Mouse (Mus musculus) hindbrain, embryonic 13.5 days (tissue): ENCODE data around the gene Myl7. TPM values are rescaled to one million over a fixed set of nuclear protein-coding genes. Genes with fewer than 3 reads are reported as not detected.

Source experiments
- ATAC-seq: fragments of 200-750 bp; cut with Nextera tagmentation; 2 replicates; pipeline ENCODE4 v1.8.0; 2017; ENCODE audit warnings: moderate TSS enrichment; ENCODE audit not compliant: low FRiP score
- H3K27ac ChIP-seq: fragments of 300-500 bp; sonication (generic); 2 replicates; pipeline ENCODE4 v1.5.1; 2015; ENCODE audit warnings: inconsistent platforms, mild to moderate bottlenecking, moderate library complexity
- H3K27me3 ChIP-seq: fragments of 300-500 bp; sonication (generic); 2 replicates; pipeline ENCODE4 v1.6.1; 2015; ENCODE audit warnings: mild to moderate bottlenecking, inconsistent platforms
- H3K36me3 ChIP-seq: fragments of 300-500 bp; sonication (generic); 2 replicates; pipeline ENCODE4 v1.6.1; 2015; ENCODE audit warnings: mild to moderate bottlenecking, inconsistent platforms
- H3K4me1 ChIP-seq: fragments of 300-500 bp; sonication (generic); replicated peaks from 2 replicates; pipeline ENCODE4 v1.6.1; 2015; ENCODE audit warnings: inconsistent platforms
- H3K4me2 ChIP-seq: fragments of 300-500 bp; sonication (generic); 2 replicates; pipeline ENCODE4 v1.6.1; 2015; ENCODE audit warnings: inconsistent platforms, mild to moderate bottlenecking, moderate library complexity
- H3K4me3 ChIP-seq: fragments of 300-500 bp; sonication (generic); 2 replicates; pipeline ENCODE4 v1.5.1; 2015; ENCODE audit warnings: mild to moderate bottlenecking, inconsistent platforms
- H3K9ac ChIP-seq: fragments of 300-500 bp; sonication (generic); 2 replicates; pipeline ENCODE4 v1.6.1; 2015; ENCODE audit warnings: mild to moderate bottlenecking, inconsistent platforms
- H3K9me3 ChIP-seq: fragments of 300-500 bp; sonication (generic); 2 replicates; pipeline ENCODE4 v1.6.1; 2016; ENCODE audit warnings: inconsistent platforms
- WGBS: fragments of 180-500 bp; shearing (Covaris S2); methylation state at CpG from one replicate; pipeline ENCODE4 v1.1.7; 2015; 5-methylcytosine and 5-hydroxymethylcytosine counted together
- polyA plus RNA-seq: library from polyadenylated mRNA; unstranded; fragments of >200 nt; fragmentation: Nextera tagmentation; extraction: Ambion mirVana; gene quantifications from 2 replicates; pipeline ENCODE4 v1.2.1, GENCODE M21; 2015

Gene Myl7
- polyA plus RNA-seq, 1 experiment from 2014 or later: 1.9 TPM

DNA sequence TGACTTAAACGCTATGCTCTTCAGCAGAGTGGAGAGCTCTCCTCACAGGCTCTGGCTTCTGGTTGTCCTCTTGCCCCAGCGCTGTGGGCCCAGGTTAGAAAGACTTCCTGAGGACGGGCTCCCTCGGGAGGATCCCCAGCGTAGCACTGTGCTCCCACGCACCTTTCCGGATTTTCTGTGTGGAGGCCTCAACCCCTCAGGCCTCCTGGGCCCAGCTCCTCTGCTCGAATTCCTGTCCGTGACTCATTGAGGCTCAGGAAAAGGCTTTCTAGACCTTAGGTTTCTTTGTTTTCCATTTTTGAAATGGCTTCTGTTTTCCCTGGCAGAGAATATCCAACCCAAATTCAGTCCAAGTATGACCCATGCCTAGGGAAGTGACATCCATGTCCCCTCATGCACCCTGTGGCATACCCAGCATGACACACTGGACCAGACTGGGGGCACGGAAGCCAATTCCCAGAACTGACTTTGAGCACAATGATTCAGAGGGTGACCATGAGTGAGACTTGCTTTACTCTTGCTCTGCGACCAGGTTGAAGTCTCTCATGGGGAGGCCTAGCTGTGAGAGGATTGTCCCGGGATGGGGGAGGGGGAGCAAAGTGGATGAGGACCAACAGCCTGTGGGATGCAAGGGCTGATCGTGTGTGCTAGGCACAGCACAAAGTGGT lies 38.6 kb downstream of the Myl7 start:
- WGBS: 87% methylated on average over 13 of the region's 13 CpGs

DNA sequence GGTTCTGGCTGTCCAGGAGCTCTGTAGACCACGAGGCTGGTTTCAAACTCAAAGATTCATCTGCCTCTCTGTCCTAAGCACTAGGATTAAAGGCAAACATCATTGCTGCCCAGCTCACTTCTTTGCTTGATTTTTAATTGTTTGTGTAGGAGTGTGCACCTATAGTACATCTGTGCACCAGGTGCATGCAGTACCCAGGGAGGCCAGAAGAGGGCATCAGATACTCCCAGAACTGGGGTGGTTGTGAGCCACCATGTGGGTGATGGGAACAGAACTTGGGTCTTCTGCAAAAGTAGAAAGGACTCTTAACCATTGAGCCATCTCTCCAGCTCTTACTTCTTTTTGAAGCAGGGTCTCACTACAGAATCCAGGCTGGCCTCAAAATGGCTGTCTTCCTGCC lies 39.9 kb downstream of the Myl7 start:
- Histone ChIP-seq H3K9ac (no peak overlapping the region), H3K36me3 (no peaks in the 10 kb centered on the region), H3K4me2 (no peak overlapping the region), H3K27me3 (peaks cover 46% of the 10 kb centered on the region), H3K9me3 (no peaks in the 10 kb centered on the region), H3K27ac (no peak overlapping the region), H3K4me3 (no peak overlapping the region), H3K4me1 (peaks cover 23% of the 10 kb centered on the region)
- ATAC-seq: no peak
- 82% methylated on average over 1 of the region's 1 CpGs for WGBS

More for the DNA sequence above, 38.6 kb downstream of the Myl7 start:
- no peak overlapping the region for H3K27ac ChIP-seq
- no peak overlapping the region for H3K9ac ChIP-seq
- no peak overlapping the region for H3K4me3 ChIP-seq
- no peaks in the 10 kb centered on the region for H3K9me3 ChIP-seq
- no peak for ATAC-seq
- peaks cover 53% of the 10 kb centered on the region for H3K27me3 ChIP-seq
- H3K4me1 ChIP-seq: peaks cover 23% of the 10 kb centered on the region
- H3K36me3 ChIP-seq: no peaks in the 10 kb centered on the region
- H3K4me2 ChIP-seq: no peak overlapping the region

DNA sequence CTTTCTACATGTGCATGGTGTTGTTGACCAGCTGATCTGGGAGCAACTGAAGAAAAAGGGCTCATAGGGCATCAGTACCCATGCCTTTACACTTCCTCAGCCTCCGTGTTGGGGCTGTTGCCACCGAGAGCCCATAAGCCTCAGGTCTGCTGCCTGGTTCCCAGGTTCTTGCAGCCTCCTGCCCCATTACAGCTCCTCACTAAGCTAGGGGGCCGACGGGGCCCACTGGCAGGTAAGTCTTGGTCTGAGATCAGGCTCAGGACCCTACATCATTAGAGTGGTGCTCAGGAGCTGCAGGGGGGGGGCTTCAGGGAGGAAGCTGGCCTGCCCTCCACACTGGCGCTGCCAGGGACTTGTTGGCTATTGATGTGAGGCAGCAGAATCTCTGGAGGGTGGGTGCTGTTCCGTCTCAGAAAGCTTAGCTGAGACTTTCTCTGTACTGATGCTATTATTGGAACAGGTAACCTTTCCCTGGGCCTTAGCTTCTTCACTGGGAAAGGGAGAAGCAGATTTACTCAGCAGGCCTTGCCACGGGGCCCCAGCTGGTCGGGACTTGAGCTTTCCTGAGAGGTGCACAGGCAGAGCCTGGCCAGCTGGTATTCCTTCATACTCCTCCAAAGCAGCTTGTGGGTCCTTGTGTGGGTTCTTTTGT lies 42.0 kb downstream of the Myl7 start:
- Histone ChIP-seq H3K9me3 (no peaks in the 10 kb centered on the region), H3K27me3 (peaks cover 24% of the 10 kb centered on the region), H3K27ac (no peak overlapping the region), H3K4me3 (no peak overlapping the region), H3K9ac (no peak overlapping the region), H3K4me1 (peaks cover 10% of the 10 kb centered on the region), H3K4me2 (no peak overlapping the region), H3K36me3 (no peaks in the 10 kb centered on the region)
- ATAC-seq: no peak
- 81% methylated on average over 8 of the region's 8 CpGs for WGBS

DNA sequence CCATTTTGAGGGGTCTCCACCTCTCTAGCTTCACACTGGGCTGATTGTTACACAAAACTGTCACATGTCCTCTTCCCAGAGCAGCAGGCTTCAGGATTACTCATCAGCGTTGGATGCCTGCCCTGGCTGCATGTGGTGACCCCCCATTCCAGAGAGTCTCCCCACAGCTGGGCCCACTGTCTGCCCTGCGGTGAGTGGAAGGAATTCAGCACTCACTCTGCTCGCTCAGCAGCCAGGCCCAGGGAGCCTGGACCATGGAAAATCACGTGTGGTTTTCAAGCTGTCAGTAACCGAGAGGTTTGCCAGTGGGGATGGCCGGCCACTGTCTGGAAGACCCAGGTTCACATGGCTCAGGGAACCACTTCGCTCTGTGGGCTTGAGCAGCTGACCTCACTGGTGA lies 42.7 kb downstream of the Myl7 start:
- ATAC-seq: no peak
- Histone ChIP-seq H3K36me3 (no peaks in the 10 kb centered on the region), H3K9me3 (no peaks in the 10 kb centered on the region), H3K27me3 (peaks cover 17% of the 10 kb centered on the region), H3K27ac (no peak overlapping the region), H3K4me3 (no peak overlapping the region), H3K4me1 (peaks cover 6% of the 10 kb centered on the region; the same call in 1 of the 2 replicates), H3K4me2 (no peak overlapping the region), H3K9ac (no peak overlapping the region)
- 36% methylated on average over 7 of the region's 7 CpGs for WGBS

DNA sequence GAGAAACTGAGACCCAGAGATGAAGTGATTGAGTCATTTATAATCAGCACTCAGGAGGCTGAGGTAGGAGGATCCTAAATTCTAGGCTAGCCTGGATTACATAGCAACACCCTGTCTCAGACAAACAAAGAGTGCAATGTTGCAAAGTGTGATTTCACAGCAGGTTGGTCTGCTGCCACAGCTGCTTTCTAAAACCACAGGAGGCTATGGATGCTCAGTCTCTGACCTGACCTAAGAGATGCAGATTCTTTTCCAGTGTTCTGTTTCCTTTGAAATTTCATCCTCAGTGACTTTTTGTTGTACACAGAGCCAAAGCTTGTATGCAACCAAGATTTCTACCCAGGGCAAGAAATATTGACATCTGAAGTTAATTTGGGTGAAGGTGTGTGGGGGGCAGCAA lies 43.1 kb downstream of the Myl7 start:
- Histone ChIP-seq H3K27me3 (peaks cover 13% of the 10 kb centered on the region), H3K36me3 (no peaks in the 10 kb centered on the region), H3K9me3 (no peaks in the 10 kb centered on the region), H3K27ac (no peak overlapping the region), H3K4me1 (peaks cover 6% of the 10 kb centered on the region; the same call in 1 of the 2 replicates), H3K4me2 (no peak overlapping the region), H3K4me3 (no peak overlapping the region), H3K9ac (no peak overlapping the region)
- no peak for ATAC-seq

DNA sequence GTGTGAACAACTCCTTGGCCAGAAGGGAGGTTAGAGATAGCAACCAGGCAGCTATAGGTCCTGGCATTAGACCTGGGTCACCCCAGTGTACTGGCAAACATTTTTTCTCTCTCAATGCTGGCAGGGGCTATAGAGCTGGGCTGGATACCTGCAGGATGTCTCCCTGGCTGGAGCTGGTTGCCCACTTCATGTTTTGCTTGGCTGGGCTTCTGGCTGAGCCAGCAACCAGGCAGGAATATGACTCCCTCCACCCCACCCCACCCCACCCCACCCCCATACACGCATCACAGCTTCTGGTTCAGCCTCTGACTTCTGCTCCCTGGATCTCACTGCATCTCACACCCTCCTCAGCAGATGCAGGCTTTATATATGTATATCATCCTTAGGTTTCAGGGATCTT lies 46.3 kb downstream of the Myl7 start:
- Histone ChIP-seq H3K9ac (no peak overlapping the region), H3K27me3 (no peaks in the 10 kb centered on the region), H3K36me3 (no peaks in the 10 kb centered on the region), H3K9me3 (no peaks in the 10 kb centered on the region), H3K4me2 (no peak overlapping the region), H3K4me3 (no peak overlapping the region), H3K4me1 (peaks cover 14% of the 10 kb centered on the region; the same call in 1 of the 2 replicates), H3K27ac (no peak overlapping the region)
- WGBS: 25% methylated on average over 1 of the region's 1 CpGs
- ATAC-seq: no peak

DNA sequence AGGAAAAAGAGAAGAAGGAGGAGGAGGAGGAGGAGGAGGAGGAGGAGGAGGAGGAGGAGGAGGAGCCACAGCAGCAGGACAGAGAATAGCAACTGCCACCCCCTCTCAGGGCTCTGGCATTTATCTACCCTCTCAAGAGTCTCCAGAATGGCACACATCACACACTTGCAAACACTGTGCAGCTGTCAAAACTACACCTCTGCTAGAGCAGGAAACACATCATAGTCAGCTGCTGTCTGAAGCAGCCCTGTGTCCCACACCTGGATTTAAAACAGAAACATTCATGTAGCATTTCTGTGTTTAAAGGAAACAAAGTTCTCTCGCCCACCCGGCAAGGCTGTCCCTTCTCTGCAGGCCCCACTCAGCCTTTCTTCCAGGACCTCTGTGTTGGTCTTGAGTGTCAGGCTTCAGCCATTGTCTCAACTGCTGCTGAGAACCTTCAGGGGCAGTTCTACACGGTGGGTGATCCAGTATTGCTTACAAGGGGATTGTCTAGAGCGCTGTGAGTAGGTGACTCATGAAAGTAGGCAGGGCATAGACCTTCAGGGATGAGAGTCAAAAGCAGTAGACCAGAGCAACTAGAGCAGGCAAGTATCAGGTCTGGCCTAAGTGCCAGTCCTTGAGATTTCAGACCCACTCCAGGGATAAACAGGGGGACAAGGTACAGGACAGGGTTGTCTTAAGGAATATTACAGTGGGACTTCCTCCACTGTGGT lies 47.4 kb downstream of the Myl7 start:
- Histone ChIP-seq H3K36me3 (no peaks in the 10 kb centered on the region), H3K27ac (no peak overlapping the region), H3K4me1 (peaks cover 13% of the 10 kb centered on the region; the same call in 1 of the 2 replicates), H3K27me3 (no peaks in the 10 kb centered on the region), H3K9ac (no peak overlapping the region), H3K4me2 (no peak overlapping the region), H3K4me3 (no peak overlapping the region), H3K9me3 (no peaks in the 10 kb centered on the region)
- WGBS: 55% methylated on average over 4 of the region's 4 CpGs
- ATAC-seq: no peak

DNA sequence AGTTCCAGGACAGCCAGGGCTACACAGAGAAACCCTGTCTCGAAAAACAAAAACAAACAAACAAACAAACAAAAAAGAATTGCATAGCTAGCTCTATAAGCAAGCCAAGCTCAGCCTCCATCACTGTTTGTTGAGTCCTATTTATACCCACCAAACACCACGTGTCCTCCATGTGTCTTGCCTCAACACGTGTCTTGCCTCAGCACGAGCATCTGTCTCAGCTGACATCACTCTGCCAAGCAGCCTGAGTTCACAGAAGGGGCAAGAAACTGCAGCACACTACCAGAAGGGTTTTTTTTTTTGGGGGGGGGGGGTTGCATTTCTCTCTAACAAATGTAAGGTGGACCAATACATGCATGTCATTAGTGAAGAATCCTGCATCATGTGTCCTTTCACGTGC lies 48.1 kb downstream of the Myl7 start:
- Histone ChIP-seq H3K4me3 (no peak overlapping the region), H3K4me2 (no peak overlapping the region), H3K9me3 (no peaks in the 10 kb centered on the region), H3K27ac (no peak overlapping the region), H3K4me1 (0 out of 2 replicates have a peak, but pooled peaks cover 9% of the 10 kb centered on the region), H3K27me3 (no peaks in the 10 kb centered on the region), H3K36me3 (no peaks in the 10 kb centered on the region), H3K9ac (no peak overlapping the region)
- ATAC-seq: no peak
- 68% methylated on average over 5 of the region's 5 CpGs for WGBS

DNA sequence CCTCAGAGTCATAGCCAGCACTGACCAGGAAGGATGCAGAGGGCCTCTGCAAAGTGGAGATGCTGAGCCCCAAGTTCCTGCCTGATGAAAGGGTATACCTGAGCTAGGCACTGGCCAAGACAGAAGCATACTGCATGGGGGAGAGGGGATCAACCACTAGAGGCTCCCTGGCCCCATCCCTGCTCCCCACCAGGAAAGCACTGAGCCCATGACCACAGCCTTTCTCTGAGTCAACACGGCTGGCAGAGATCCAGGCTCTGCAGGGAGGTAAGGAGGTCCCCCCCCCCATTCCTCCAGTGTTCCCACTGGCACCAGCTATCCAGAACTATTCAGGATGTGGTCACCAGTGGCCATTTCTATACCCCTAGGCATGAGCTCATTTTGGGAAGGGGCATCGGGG lies 49.3 kb downstream of the Myl7 start:
- 68% methylated on average over 2 of the region's 2 CpGs for WGBS
- no peak overlapping the region for H3K4me2 ChIP-seq
- no peak overlapping the region for H3K9ac ChIP-seq
- 0 out of 2 replicates have a peak, but pooled peaks cover 9% of the 10 kb centered on the region for H3K4me1 ChIP-seq
- no peaks in the 10 kb centered on the region for H3K36me3 ChIP-seq
- ATAC-seq: no peak
- no peaks in the 10 kb centered on the region for H3K9me3 ChIP-seq
- H3K27me3 ChIP-seq: no peaks in the 10 kb centered on the region
- no peak overlapping the region for H3K27ac ChIP-seq
- H3K4me3 ChIP-seq: no peak overlapping the region

DNA sequence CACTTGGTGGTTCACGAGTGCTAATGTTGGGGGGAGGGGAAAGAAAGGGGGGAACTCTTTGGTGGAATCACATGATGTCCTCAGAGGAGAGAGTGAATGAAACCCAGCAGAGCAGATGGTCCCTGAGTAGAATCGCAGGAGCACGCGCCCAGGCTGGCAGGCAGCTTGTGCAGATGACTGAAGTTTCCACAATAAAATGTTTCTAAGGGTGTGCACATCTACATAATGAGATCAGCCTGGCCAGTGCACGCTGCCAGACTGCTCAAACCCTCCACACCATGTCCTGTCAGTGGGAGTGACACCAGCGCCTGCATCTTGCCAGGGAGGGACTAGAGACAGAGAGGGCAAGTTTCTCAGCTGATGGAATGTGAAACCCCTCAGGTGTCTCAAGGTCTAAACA lies 49.8 kb downstream of the Myl7 start:
- H3K27ac ChIP-seq: no peak overlapping the region
- H3K9me3 ChIP-seq: no peaks in the 10 kb centered on the region
- no peaks in the 10 kb centered on the region for H3K36me3 ChIP-seq
- 0 out of 2 replicates have a peak, but pooled peaks have one; percentile 24 for ATAC-seq
- H3K4me3 ChIP-seq: no peak overlapping the region
- no peaks in the 10 kb centered on the region for H3K27me3 ChIP-seq
- no peak overlapping the region for H3K9ac ChIP-seq
- H3K4me1 ChIP-seq: 0 out of 2 replicates have a peak, but pooled peaks cover 9% of the 10 kb centered on the region
- 32% methylated on average over 6 of the region's 6 CpGs for whole genome bisulfite sequencing
- H3K4me2 ChIP-seq: no peak overlapping the region

DNA sequence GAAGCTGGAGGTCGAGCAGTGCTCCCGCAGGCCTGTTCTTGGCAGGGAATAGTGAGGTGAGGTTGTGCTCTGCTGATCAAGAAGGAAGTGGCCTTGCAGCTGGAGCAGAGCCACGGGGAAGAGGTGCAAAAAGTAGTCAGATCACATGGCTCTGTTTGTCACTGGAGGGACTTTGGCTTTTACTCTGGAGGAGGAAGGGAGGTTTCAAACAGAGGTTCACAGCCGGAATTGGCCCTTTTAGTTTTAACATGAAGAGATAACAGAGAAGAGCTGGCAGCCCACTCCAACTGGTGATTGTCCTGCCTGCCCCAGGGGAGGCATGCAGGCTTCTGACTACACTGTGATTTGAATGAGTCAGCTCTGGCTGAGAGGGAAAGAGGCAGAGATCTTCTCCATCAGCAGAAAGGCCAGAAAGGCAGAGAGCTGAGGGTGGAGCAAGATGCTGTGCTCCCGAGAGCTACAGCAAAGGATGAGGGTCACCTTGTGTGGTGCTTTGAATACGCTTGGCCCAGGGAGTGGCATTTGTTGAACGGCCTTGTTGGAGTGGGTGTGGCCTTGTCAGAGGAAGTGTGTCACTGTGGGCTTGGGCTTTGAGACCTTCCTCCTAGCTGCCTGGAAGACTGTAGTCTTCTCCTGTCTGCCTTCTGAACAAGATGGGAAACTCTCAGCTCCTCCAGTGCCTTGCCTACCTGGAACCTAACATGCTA lies 51.8 kb downstream of the Myl7 start:
- Histone ChIP-seq H3K27me3 (no peaks in the 10 kb centered on the region), H3K9me3 (no peaks in the 10 kb centered on the region), H3K27ac (no peak overlapping the region), H3K9ac (no peak overlapping the region), H3K4me1 (0 out of 2 replicates have a peak, but pooled peaks cover 9% of the 10 kb centered on the region), H3K4me2 (no peak overlapping the region), H3K36me3 (no peaks in the 10 kb centered on the region), H3K4me3 (no peak overlapping the region)
- ATAC-seq: no peak
- WGBS: 75% methylated on average over 7 of the region's 7 CpGs
